Mouse (Mus musculus): ENCODE results near the gene Tmem127.
A peak's percentile ranks its signal among the peaks of the same experiment; 100 is the strongest.
"Not testable (repeated sequence)": the region's sequence is repeated elsewhere in the genome, so short reads cannot be mapped to it uniquely, and the experiment has no call there.

The Tmem127 gene

GRCm38 (mm10) chr2:127247592-127248333 lies at the start of gene Tmem127, which contains the start of gene Ciao1:
Tmem127 (plus strand) TSS chr2:127247908.
Ciao1 (minus strand) TSS chr2:127247816.
- DNase-seq (ENCODE audit: low read depth, low spot score), result peak; percentile 99

- DNase-seq (ENCODE audit: low read depth, low spot score), result peak; percentile 38
These were observed 42.8 kb upstream of the Tmem127 start for GRCm38 (mm10) chr2:127204932-127205331.

- DNase-seq (ENCODE audit: low read depth, low spot score), result not testable (repeated sequence)
These were observed 41.8 kb upstream of the Tmem127 start for GRCm38 (mm10) chr2:127205936-127206335.

DNA sequence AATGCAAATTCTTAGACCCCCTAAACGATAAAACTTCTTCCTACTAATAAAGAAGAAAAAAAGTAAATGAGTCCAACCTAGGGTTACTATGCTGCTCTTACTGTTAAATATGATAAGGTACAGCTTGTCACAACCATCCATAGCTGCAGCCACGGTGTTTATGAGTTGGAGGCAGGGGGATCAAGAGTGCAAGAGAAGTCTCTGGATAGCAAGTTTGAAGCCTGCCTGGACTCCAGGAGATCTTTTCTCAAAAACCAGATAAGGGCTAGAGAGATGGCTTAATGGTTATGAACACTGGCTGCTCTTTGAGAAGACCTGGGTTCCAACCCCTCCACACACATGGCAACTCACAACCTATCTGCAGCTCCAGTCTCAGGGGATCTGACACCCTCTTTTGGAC lies 40.8 kb upstream of the Tmem127 start:
- DNase-seq (ENCODE audit: low read depth, low spot score), result no peak

GRCm38 (mm10) chr2:127207547-127208451 lies 39.9 kb upstream of the Tmem127 start, which contains the start of the genes 1810024B03Rik and Snrnp200:
1810024B03Rik (minus strand) TSS chr2:127208280.
Snrnp200 (plus strand) TSS chr2:127208386.
- DNase-seq (ENCODE audit: low read depth, low spot score), result peak; percentile 98

DNA sequence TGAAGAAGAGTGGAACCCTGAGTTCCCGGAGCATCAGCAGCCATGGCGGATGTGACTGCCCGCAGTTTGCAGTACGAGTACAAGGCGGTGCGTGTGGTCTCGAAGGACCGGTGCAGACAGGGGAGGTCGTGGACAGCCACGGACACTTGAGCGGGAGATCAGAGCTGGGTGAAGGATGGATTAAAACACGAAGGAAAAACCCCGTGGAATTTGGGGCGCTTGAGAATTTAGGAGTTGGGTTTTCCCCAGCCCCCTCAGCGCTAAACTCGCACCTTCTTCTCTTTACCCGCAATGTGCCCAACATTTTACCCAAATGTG lies 39.3 kb upstream of the Tmem127 start:
- no peak for DNase-seq (ENCODE audit: low read depth, low spot score)

GRCm38 (mm10) chr2:127210701-127211100 lies 37.0 kb upstream of the Tmem127 start:
- no peak for DNase-seq (ENCODE audit: low read depth, low spot score)

DNA sequence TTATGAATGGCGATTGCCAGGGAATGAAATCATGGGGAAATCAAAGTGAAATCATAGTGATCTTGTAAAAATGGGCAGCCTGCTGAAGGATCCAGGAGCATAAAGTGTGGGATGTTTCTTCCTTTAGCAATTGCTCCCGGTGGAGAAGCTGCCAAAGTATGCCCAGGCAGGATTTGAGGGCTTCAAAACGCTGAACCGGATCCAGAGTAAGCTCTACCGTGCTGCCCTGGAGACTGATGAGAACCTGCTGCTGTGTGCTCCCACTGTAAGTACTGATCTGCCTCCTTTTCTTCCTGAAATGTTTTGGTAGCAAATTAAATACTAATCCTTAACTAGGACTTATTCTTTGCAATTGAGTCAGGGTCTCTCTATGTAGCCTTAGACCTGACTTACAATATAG lies 30.0 kb upstream of the Tmem127 start:
- DNase-seq (ENCODE audit: low read depth, low spot score), result no peak

DNA sequence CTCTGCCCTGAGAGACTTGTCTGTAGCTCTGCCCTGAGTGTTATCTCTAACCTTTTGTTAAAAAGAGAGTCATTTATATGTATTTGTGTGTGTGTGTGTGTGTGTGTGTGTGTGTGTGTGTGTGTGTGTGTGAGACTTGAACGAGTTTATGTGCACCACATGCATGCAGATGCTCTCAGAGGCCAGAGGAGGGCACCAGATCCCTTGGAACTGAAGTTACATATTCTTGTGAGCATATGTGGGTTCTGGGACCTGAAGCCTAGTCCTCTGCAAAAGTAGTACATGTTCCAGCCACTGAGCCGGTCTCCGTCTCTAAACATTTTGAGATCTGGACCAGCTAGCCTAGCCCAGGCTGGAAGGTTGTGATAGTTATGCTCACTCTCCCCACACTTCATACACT lies 22.4 kb upstream of the Tmem127 start:
- no peak for DNase-seq (ENCODE audit: low read depth, low spot score)

- DNase-seq (ENCODE audit: low read depth, low spot score), result no peak
These were observed 9.7 kb upstream of the Tmem127 start for GRCm38 (mm10) chr2:127237897-127238610.

DNA sequence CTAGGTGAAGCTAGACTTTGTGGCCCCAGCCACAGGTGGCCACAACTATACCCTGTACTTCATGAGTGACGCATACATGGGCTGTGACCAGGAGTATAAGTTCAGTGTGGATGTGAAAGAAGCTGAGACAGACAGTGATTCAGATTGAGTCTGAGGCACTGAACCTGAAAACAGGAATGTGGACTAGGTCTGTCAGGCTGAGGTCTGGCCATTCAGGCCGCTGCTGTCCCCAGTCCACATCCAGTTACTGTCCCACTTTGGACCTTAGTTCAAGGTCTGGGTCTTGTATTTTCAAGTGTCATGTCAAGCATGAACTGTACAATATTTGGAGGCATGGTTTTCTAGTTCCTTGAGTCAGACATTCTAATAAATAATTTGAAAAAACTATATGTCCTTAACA lies 7.6 kb upstream of the Tmem127 start:
- DNase-seq (ENCODE audit: low read depth, low spot score), result no peak

- DNase-seq (ENCODE audit: low read depth, low spot score), result no peak
These were observed 761 bp downstream of the Tmem127 start for GRCm38 (mm10) chr2:127248334-127249004.

- no peak for DNase-seq (ENCODE audit: low read depth, low spot score)
These were observed 2.7 kb downstream of the Tmem127 start for GRCm38 (mm10) chr2:127250291-127251008.

GRCm38 (mm10) chr2:127251457-127251856 lies 3.7 kb downstream of the Tmem127 start:
- DNase-seq (ENCODE audit: low read depth, low spot score), result no peak

DNA sequence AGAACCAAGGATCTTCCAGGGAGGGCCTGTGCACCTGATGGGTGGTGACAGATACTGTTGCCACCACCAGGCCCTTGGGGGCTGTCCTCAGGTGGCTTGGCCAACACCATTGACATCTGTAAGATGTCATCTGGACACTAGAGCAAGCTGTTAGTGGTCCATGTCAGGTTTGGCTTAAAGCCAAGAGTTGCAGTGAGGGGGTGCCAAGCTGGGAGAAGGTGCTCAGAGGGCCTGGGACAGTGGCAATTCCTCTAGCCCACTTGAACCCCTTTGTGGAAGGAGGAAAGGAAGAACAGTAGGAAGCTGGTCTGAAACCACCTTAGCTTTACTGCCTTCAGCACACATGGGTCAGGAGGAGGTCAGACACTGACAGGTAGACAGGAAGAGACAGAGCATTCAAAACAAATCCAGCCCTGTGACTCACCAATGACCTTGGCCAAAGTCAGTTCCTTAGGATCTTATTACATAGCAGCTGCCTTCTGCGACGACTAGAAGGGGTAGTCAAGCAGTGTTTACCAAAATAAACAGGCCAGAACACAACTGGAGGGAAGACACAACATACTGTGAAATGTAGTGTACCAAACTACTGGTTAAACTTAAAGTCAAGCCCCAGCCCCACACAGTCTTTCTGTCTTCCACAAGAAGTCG lies 4.3 kb downstream of the Tmem127 start:
- DNase-seq (ENCODE audit: low read depth, low spot score), result no peak

DNA sequence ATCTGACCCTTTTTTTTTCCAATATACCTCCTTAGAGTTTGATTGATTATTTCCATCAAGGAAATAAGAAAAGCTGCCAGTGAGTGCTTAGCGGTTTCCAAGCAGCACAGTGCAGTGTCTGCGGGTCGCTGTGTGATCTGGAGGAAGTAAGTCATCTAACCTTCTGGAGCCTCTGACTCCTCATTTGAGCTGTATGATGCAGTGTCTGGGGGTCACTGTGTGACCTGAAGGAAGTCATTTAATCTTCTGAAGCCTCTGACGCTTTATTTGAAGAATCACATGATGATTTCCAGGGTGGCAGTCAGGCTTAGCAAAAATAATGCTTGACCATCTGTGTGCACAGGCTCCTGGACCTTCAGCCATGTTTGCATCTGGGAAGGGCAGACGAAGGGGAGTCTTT lies 5.1 kb downstream of the Tmem127 start:
- no peak for DNase-seq (ENCODE audit: low read depth, low spot score)

DNA sequence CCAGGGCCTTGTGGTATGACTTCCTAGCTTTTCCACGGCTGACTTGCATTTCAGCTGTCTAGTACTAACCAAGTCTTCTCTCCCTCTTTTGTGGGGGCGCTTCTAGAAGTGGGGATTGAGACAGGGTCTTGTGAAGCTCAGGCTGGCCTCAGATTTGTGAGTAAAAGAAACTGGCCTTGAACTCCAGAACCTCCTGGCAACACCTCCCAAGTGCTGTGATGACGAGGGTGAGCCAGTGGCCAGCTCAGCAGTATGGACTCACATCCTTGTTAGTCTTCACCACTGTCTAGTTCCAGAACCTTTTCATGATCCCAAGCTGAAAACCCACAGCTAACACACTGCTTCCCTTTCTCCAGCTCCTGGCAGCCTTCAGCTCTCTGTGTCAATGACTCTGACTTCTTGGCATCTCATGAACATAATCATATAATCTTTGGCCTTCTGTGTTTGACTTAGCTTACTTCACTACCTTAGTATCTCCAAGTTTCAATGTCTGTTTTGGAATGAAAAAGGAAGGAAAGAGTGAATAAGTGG lies 7.0 kb downstream of the Tmem127 start:
- DNase-seq (ENCODE audit: low read depth, low spot score), result no peak

GRCm38 (mm10) chr2:127255294-127255693 lies 7.6 kb downstream of the Tmem127 start:
- no peak for DNase-seq (ENCODE audit: low read depth, low spot score)

DNA sequence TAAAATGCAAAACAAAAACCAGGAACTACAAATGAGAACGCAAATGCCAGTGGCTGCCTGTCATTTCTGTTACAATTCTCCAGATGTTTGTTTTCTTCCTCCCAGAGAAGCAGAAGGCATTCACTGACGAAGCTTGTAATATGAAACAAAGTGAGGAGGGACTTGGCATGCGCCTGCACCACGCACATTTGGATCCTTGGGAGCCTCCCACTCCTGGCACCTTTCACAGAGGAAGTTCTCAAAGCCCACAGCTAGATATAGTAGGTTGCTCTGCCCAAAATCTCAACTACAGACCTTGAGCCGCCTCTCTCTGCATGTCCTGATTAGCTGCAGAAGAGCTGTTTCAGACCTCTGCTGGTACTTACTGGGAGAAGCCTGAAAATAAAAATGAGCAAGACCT lies 11.6 kb downstream of the Tmem127 start:
- no peak for DNase-seq (ENCODE audit: low read depth, low spot score)

DNA sequence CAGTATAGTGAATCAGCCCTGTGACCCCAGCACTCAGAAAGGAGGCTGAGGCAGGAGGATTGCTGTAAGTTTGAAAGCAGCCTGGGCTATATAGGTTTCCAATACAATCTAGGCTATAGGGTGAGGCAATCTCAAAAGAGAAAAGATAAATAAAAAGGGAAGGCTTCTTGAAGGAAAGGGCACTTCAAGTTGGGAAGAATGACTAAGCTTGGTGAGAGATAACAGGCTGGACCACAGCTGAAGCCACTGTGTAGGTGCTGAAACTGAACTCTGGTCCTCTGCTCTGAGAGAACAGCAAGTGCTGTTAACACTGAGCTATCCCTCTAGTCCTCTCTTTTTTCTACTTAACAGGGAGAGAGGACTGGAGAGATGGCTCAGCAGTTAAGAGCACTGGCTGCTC lies 14.8 kb downstream of the Tmem127 start:
- no peak for DNase-seq (ENCODE audit: low read depth, low spot score)
